Mouse (Mus musculus) CH12.LX (cell line): Measurements from ENCODE around the gene Habp4.

ENCODE experiments used
- CHD2 ChIP-seq: IDR thresholded peaks from 2 replicates; pipeline ENCODE4 v1.6.1; 2011; ENCODE audit warnings: low read length, improper control_type of control experiment
- CTCF ChIP-seq, 2 experiments: IDR thresholded peaks in 1 of 2; conservative IDR thresholded peaks in 1 of 2; 2 replicates each; pipeline ENCODE4 v1.5.1; 2011 to 2012; ENCODE audit warnings: low read depth in 2 of 2, low read length in 2 of 2, improper control_type of control experiment in 1 of 2, inconsistent platforms in 1 of 2, mild to moderate bottlenecking in 1 of 2, moderate library complexity in 1 of 2
- PAX5 ChIP-seq: IDR thresholded peaks from 2 replicates; pipeline ENCODE4 v1.6.1; 2012; ENCODE audit warnings: low read length, inconsistent platforms, mixed read lengths
- SIN3A ChIP-seq: IDR thresholded peaks from 2 replicates; pipeline ENCODE4 v1.6.1; 2012; ENCODE audit warnings: low read length, improper control_type of control experiment, inconsistent platforms

- TF ChIP-seq PAX5 (no peak), CHD2 (no peak), SIN3A (no peak), CTCF (conservative IDR thresholded peaks at IDR 0.05 in 1 of 2, IDR thresholded peaks at IDR 0.05 in 1 of 2; ENCODE audit: low read depth in 2 of 2, low read length in 2 of 2) (peak in 1 of 2 experiments; percentile 41; a peak in 2 of 4 replicates)
These were observed 18.7 kb downstream of the Habp4 start for GRCm38 (mm10) chr13:64180300-64180699.
